Mouse (Mus musculus): ENCODE results near the gene Ier2. TPM values are rescaled to one million over a fixed set of nuclear protein-coding genes. Genes with fewer than 3 reads are reported as not detected.
"Not testable (repeated sequence)": the region's sequence is repeated elsewhere in the genome, so short reads cannot be mapped to it uniquely, and the experiment has no call there.

Gene Ier2
- polyA plus RNA-seq, 1 experiment from 2014 or later, result 82.8 TPM

- Histone ChIP-seq H3K27me3 (ENCODE audit: control insufficient read depth, insufficient read depth, low read length) (no peaks in the 10 kb centered on the region), H3K4me3 (ENCODE audit: low read depth, low read length) (no peak overlapping the region), H3K4me1 (replicated peaks; ENCODE audit: control insufficient read depth, insufficient read depth) (no peaks in the 10 kb centered on the region), H3K36me3 (ENCODE audit: control insufficient read depth, insufficient read depth, low read length) (no peaks in the 10 kb centered on the region), H3K9ac (ENCODE audit: low read length) (no peak overlapping the region), H3K4me2 (replicated peaks; ENCODE audit: low read depth) (no peak overlapping the region), H3K27ac (replicated peaks) (no peak overlapping the region), H3K9me3 (ENCODE audit: control insufficient read depth, low read length) (no peaks in the 10 kb centered on the region)
- ATAC-seq (ENCODE audit: low FRiP score, low TSS enrichment) (no peak), DNase-seq (ENCODE audit: low spot score) (no peak)
- 84% methylated on average over 4 of the region's 4 CpGs for WGBS
- TF ChIP-seq EP300 (optimal IDR thresholded peaks at IDR 0.05), result no peak
- no peak for TF ChIP-seq CTCF (IDR thresholded peaks at IDR 0.05; ENCODE audit: low read depth)
Measured at GRCm38 (mm10) chr8:84630145-84630544, 32.5 kb downstream of the Ier2 start.

- no peak for DNase-seq (ENCODE audit: low spot score)
- TF ChIP-seq EP300 (optimal IDR thresholded peaks at IDR 0.05), result no peak
- no peak for TF ChIP-seq CTCF (IDR thresholded peaks at IDR 0.05; ENCODE audit: low read depth)
- 64% methylated on average over 11 of the region's 11 CpGs for WGBS
Measured at GRCm38 (mm10) chr8:84629586-84629985, 33.1 kb downstream of the Ier2 start.

GRCm38 (mm10) chr8:84623425-84623824, 39.2 kb downstream of the Ier2 start:
- not testable (repeated sequence) for H3K4me3 ChIP-seq (ENCODE audit: low read depth, low read length); H3K4me2 ChIP-seq (replicated peaks; ENCODE audit: low read depth); H3K36me3 ChIP-seq (ENCODE audit: control insufficient read depth, insufficient read depth, low read length); H3K27me3 ChIP-seq (ENCODE audit: control insufficient read depth, insufficient read depth, low read length); H3K27ac ChIP-seq (replicated peaks); ATAC-seq (ENCODE audit: low FRiP score, low TSS enrichment); DNase-seq (ENCODE audit: low spot score); H3K9ac ChIP-seq (ENCODE audit: low read length); H3K9me3 ChIP-seq (ENCODE audit: control insufficient read depth, low read length); H3K4me1 ChIP-seq (replicated peaks; ENCODE audit: control insufficient read depth, insufficient read depth)
- 71% methylated on average over 4 of the region's 4 CpGs for WGBS

More at GRCm38 (mm10) chr8:84629586-84629985, 33.1 kb downstream of the Ier2 start:
- H3K9me3 ChIP-seq (ENCODE audit: control insufficient read depth, low read length), result no peaks in the 10 kb centered on the region
- H3K4me3 ChIP-seq (ENCODE audit: low read depth, low read length), result no peak overlapping the region
- H3K27me3 ChIP-seq (ENCODE audit: control insufficient read depth, insufficient read depth, low read length), result no peaks in the 10 kb centered on the region
- H3K4me2 ChIP-seq (replicated peaks; ENCODE audit: low read depth), result no peak overlapping the region
- H3K36me3 ChIP-seq (ENCODE audit: control insufficient read depth, insufficient read depth, low read length), result no peaks in the 10 kb centered on the region
- no peak overlapping the region for H3K27ac ChIP-seq (replicated peaks)
- H3K4me1 ChIP-seq (replicated peaks; ENCODE audit: control insufficient read depth, insufficient read depth), result no peaks in the 10 kb centered on the region
- no peak overlapping the region for H3K9ac ChIP-seq (ENCODE audit: low read length)
- ATAC-seq (ENCODE audit: low FRiP score, low TSS enrichment), result no peak

- Histone ChIP-seq H3K9ac (ENCODE audit: low read length) (no peak overlapping the region), H3K4me2 (replicated peaks; ENCODE audit: low read depth) (no peak overlapping the region), H3K27me3 (ENCODE audit: control insufficient read depth, insufficient read depth, low read length) (no peaks in the 10 kb centered on the region), H3K4me3 (ENCODE audit: low read depth, low read length) (no peak overlapping the region), H3K36me3 (ENCODE audit: control insufficient read depth, insufficient read depth, low read length) (no peaks in the 10 kb centered on the region), H3K9me3 (ENCODE audit: control insufficient read depth, low read length) (no peaks in the 10 kb centered on the region), H3K27ac (replicated peaks) (no peak overlapping the region), H3K4me1 (replicated peaks; ENCODE audit: control insufficient read depth, insufficient read depth) (no peaks in the 10 kb centered on the region)
- ATAC-seq (ENCODE audit: low FRiP score, low TSS enrichment), result no peak
- WGBS, result 72% methylated on average over 8 of the region's 8 CpGs
- no peak for DNase-seq (ENCODE audit: low spot score)
- 0 out of 2 replicates have a peak, but pooled peaks have one; percentile 22 for TF ChIP-seq CTCF (IDR thresholded peaks at IDR 0.05; ENCODE audit: low read depth)
- no peak for TF ChIP-seq EP300 (optimal IDR thresholded peaks at IDR 0.05)
Measured at GRCm38 (mm10) chr8:84621102-84621625, 41.5 kb downstream of the Ier2 start.

- Histone ChIP-seq H3K9me3 (ENCODE audit: control insufficient read depth, low read length) (no peaks in the 10 kb centered on the region), H3K4me3 (ENCODE audit: low read depth, low read length) (no peak overlapping the region), H3K36me3 (ENCODE audit: control insufficient read depth, insufficient read depth, low read length) (no peaks in the 10 kb centered on the region), H3K9ac (ENCODE audit: low read length) (no peak overlapping the region), H3K27ac (replicated peaks) (no peak overlapping the region), H3K27me3 (ENCODE audit: control insufficient read depth, insufficient read depth, low read length) (no peaks in the 10 kb centered on the region), H3K4me1 (replicated peaks; ENCODE audit: control insufficient read depth, insufficient read depth) (no peaks in the 10 kb centered on the region), H3K4me2 (replicated peaks; ENCODE audit: low read depth) (no peak overlapping the region)
- TF ChIP-seq EP300 (optimal IDR thresholded peaks at IDR 0.05) (no peak), CTCF (IDR thresholded peaks at IDR 0.05; ENCODE audit: low read depth) (no peak)
- ATAC-seq (ENCODE audit: low FRiP score, low TSS enrichment), result no peak
- 62% methylated on average over 17 of the region's 22 CpGs for WGBS
- DNase-seq (ENCODE audit: low spot score), result no peak
Measured at GRCm38 (mm10) chr8:84617005-84617404, 45.6 kb downstream of the Ier2 start.

- Histone ChIP-seq H3K27me3 (ENCODE audit: control insufficient read depth, insufficient read depth, low read length) (no peaks in the 10 kb centered on the region), H3K36me3 (ENCODE audit: control insufficient read depth, insufficient read depth, low read length) (no peaks in the 10 kb centered on the region), H3K9ac (ENCODE audit: low read length) (no peak overlapping the region), H3K4me2 (replicated peaks; ENCODE audit: low read depth) (no peak overlapping the region), H3K9me3 (ENCODE audit: control insufficient read depth, low read length) (no peaks in the 10 kb centered on the region), H3K4me3 (ENCODE audit: low read depth, low read length) (no peak overlapping the region), H3K27ac (replicated peaks) (no peak overlapping the region), H3K4me1 (replicated peaks; ENCODE audit: control insufficient read depth, insufficient read depth) (no peaks in the 10 kb centered on the region)
- WGBS, result 46% methylated on average over 22 of the region's 22 CpGs
- DNase-seq (ENCODE audit: low spot score), result no peak
- ATAC-seq (ENCODE audit: low FRiP score, low TSS enrichment), result peak; percentile 28; the same call in 1 of the 2 replicates
- TF ChIP-seq CTCF (IDR thresholded peaks at IDR 0.05; ENCODE audit: low read depth), result no peak
- TF ChIP-seq EP300 (optimal IDR thresholded peaks at IDR 0.05), result no peak
Measured at GRCm38 (mm10) chr8:84615666-84616485, 46.8 kb downstream of the Ier2 start.
